Mouse (Mus musculus) gastrocnemius, postnatal 36 days (tissue): ENCODE results near the gene Stk31. TPM values are rescaled to one million over a fixed set of nuclear protein-coding genes. Genes with fewer than 3 reads are reported as not detected.

ENCODE experiments used
- total RNA-seq, 2 experiments: library from RNA; stranded (reverse); gene quantifications; 2 replicates each; pipeline ENCODE4 v1.2.3; 2021

Stk31 gene
- total RNA-seq, 2 experiments from 2014 or later: 0.07 to 0.15 TPM

Other genes starting within 250 kb of the Stk31 start
- gene Igf2bp3, start 180.6 kb upstream of the Stk31 start, total RNA-seq: under 1 TPM; 0.08 to 0.20 TPM
- 10 to 100 TPM; 13.4 to 16.7 TPM for gene Tra2a, start 131.6 kb upstream of the Stk31 start, total RNA-seq
- gene Ccdc126, start 76.3 kb upstream of the Stk31 start, total RNA-seq: 1 to 10 TPM; 1.7 to 2.0 TPM
- under 1 TPM; 0.25 to 0.28 TPM for gene Fam221a, start 27.9 kb upstream of the Stk31 start, total RNA-seq